ENCODE assay signal across 21 mouse cellular contexts in genomic region chr17:69238810-69239373, GRCm38 (mm10).
DNase-seq lines count a peak whose midpoint lies in the region; ATAC-seq lines count a peak whose summit lies in the region.
"Had no signal": no experiment of that assay in that cellular context is flagged by ENCODE, and none has a peak within 500 bp of the region (broad histone marks: within the 10 kb centered on the region; RNA-seq: fewer than 3 reads in every experiment).

No protein-coding gene starts in this region.

- WGBS in embryonic facial prominence, embryonic 11.5 days = 90% methylated on average over 4 of the region's 4 CpGs
- 93% methylated on average over 4 of the region's 4 CpGs for WGBS in embryonic facial prominence, embryonic 10.5 days
- WGBS in hindbrain, embryonic 16.5 days = 97% methylated on average over 4 of the region's 4 CpGs
- 93% methylated on average over 4 of the region's 4 CpGs for WGBS in hindbrain, embryonic 11.5 days
- 91% methylated on average over 4 of the region's 4 CpGs for WGBS in midbrain, embryonic 11.5 days
- WGBS in midbrain, embryonic 15.5 days = 98% methylated on average over 4 of the region's 4 CpGs
- WGBS in embryonic facial prominence, embryonic 12.5 days = 91% methylated on average over 4 of the region's 4 CpGs

- DNase-seq in embryonic facial prominence, embryonic 11.5 days (ENCODE audit: low spot score) = no peak
- DNase-seq in embryonic facial prominence, embryonic 10.5 days (ENCODE audit: low spot score) = no peak
- DNase-seq in hindbrain, embryonic 11.5 days (ENCODE audit: low spot score) = no peak
- peak; percentile 39 for DNase-seq in midbrain, embryonic 11.5 days (ENCODE audit: low spot score, missing footprints)
- no peak for DNase-seq in urinary bladder, postnatal 36 days (ENCODE audit: low spot score in 2 of 2)
- DNase-seq: adrenal gland, postnatal 10 days; cerebellum, adult 8-10 months; cerebellum, postnatal 36 days; embryo, embryonic 11 days; gastrocnemius, adult 2 months; heart, postnatal 36 days; kidney, adult 9 months; kidney, postnatal 25 days; layer of hippocampus, postnatal 36 days had no signal

- no peak overlapping the region for H3K9ac ChIP-seq in embryonic facial prominence, embryonic 11.5 days (replicated peaks; ENCODE audit: low read length)
- H3K9ac ChIP-seq in hindbrain, embryonic 16.5 days (ENCODE audit: low read depth, low read length) = no peak overlapping the region
- no peak overlapping the region for H3K9ac ChIP-seq in hindbrain, embryonic 11.5 days (ENCODE audit: low read depth, low read length)
- H3K9ac ChIP-seq in midbrain, embryonic 11.5 days (ENCODE audit: low read length) = no peak overlapping the region
- no peak overlapping the region for H3K9ac ChIP-seq in midbrain, embryonic 15.5 days
- no peak overlapping the region for H3K9ac ChIP-seq in embryonic facial prominence, embryonic 12.5 days
- H3K9ac ChIP-seq: limb, embryonic 15.5 days; liver, embryonic 14.5 days had no signal

- H3K4me1 ChIP-seq in embryonic facial prominence, embryonic 11.5 days (ENCODE audit: control insufficient read depth, insufficient read depth, low read length) = no peaks in the 10 kb centered on the region
- H3K4me1 ChIP-seq in embryonic facial prominence, embryonic 10.5 days = no peaks in the 10 kb centered on the region
- H3K4me1 ChIP-seq in hindbrain, embryonic 16.5 days (ENCODE audit: control insufficient read depth, insufficient read depth, low read depth, low read length) = no peaks in the 10 kb centered on the region
- no peaks in the 10 kb centered on the region for H3K4me1 ChIP-seq in hindbrain, embryonic 11.5 days (replicated peaks; ENCODE audit: control insufficient read depth, insufficient read depth, low read length)
- H3K4me1 ChIP-seq in midbrain, embryonic 11.5 days (ENCODE audit: control insufficient read depth, insufficient read depth, low read length) = no peaks in the 10 kb centered on the region
- H3K4me1 ChIP-seq in midbrain, embryonic 15.5 days = no peaks in the 10 kb centered on the region
- no peaks in the 10 kb centered on the region for H3K4me1 ChIP-seq in embryonic facial prominence, embryonic 12.5 days
- H3K4me1 ChIP-seq: limb, embryonic 15.5 days had no signal

- H3K4me2 ChIP-seq in embryonic facial prominence, embryonic 11.5 days (ENCODE audit: low read depth, low read length) = no peak overlapping the region
- H3K4me2 ChIP-seq in hindbrain, embryonic 16.5 days (ENCODE audit: low read length) = no peak overlapping the region
- H3K4me2 ChIP-seq in hindbrain, embryonic 11.5 days (replicated peaks; ENCODE audit: low read depth, low read length) = no peak overlapping the region
- no peak overlapping the region for H3K4me2 ChIP-seq in midbrain, embryonic 11.5 days
- H3K4me2 ChIP-seq in midbrain, embryonic 15.5 days = no peak overlapping the region
- no peak overlapping the region for H3K4me2 ChIP-seq in embryonic facial prominence, embryonic 12.5 days (replicated peaks)
- H3K4me2 ChIP-seq: limb, embryonic 15.5 days had no signal

- no peak overlapping the region for H3K4me3 ChIP-seq in embryonic facial prominence, embryonic 11.5 days (ENCODE audit: low read depth, low read length)
- H3K4me3 ChIP-seq in embryonic facial prominence, embryonic 10.5 days = no peak overlapping the region
- H3K4me3 ChIP-seq in hindbrain, embryonic 16.5 days (ENCODE audit: low read length) = no peak overlapping the region
- H3K4me3 ChIP-seq in hindbrain, embryonic 11.5 days (ENCODE audit: low read depth, low read length) = no peak overlapping the region
- H3K4me3 ChIP-seq in midbrain, embryonic 11.5 days (ENCODE audit: low read depth, low read length) = no peak overlapping the region
- H3K4me3 ChIP-seq in midbrain, embryonic 15.5 days = no peak overlapping the region
- H3K4me3 ChIP-seq in embryonic facial prominence, embryonic 12.5 days = no peak overlapping the region
- H3K4me3 ChIP-seq: gastrocnemius, adult 2 months; limb, embryonic 15.5 days had no signal

- no peaks in the 10 kb centered on the region for H3K27me3 ChIP-seq in embryonic facial prominence, embryonic 11.5 days (ENCODE audit: control insufficient read depth, insufficient read depth, low read length)
- H3K27me3 ChIP-seq in embryonic facial prominence, embryonic 10.5 days (replicated peaks; ENCODE audit: low read depth, poor library complexity, severe bottlenecking) = no peaks in the 10 kb centered on the region
- H3K27me3 ChIP-seq in hindbrain, embryonic 16.5 days (replicated peaks; ENCODE audit: control insufficient read depth, insufficient read depth, low read length) = no peaks in the 10 kb centered on the region
- H3K27me3 ChIP-seq in hindbrain, embryonic 11.5 days (ENCODE audit: control insufficient read depth, insufficient read depth, low read length) = no peaks in the 10 kb centered on the region
- no peaks in the 10 kb centered on the region for H3K27me3 ChIP-seq in midbrain, embryonic 11.5 days (ENCODE audit: control insufficient read depth, insufficient read depth, low read length)
- no peaks in the 10 kb centered on the region for H3K27me3 ChIP-seq in midbrain, embryonic 15.5 days (replicated peaks)
- no peaks in the 10 kb centered on the region for H3K27me3 ChIP-seq in embryonic facial prominence, embryonic 12.5 days
- H3K27me3 ChIP-seq: limb, embryonic 15.5 days had no signal

- no peaks in the 10 kb centered on the region for H3K9me3 ChIP-seq in embryonic facial prominence, embryonic 11.5 days (replicated peaks; ENCODE audit: control insufficient read depth, low read length)
- H3K9me3 ChIP-seq in embryonic facial prominence, embryonic 10.5 days = no peaks in the 10 kb centered on the region
- H3K9me3 ChIP-seq in hindbrain, embryonic 16.5 days (ENCODE audit: control insufficient read depth, low read length) = no peaks in the 10 kb centered on the region
- no peaks in the 10 kb centered on the region for H3K9me3 ChIP-seq in hindbrain, embryonic 11.5 days (ENCODE audit: control insufficient read depth, low read length)
- H3K9me3 ChIP-seq in midbrain, embryonic 11.5 days (ENCODE audit: control insufficient read depth, low read length) = no peaks in the 10 kb centered on the region
- no peaks in the 10 kb centered on the region for H3K9me3 ChIP-seq in midbrain, embryonic 15.5 days
- no peaks in the 10 kb centered on the region for H3K9me3 ChIP-seq in embryonic facial prominence, embryonic 12.5 days
- H3K9me3 ChIP-seq: limb, embryonic 15.5 days had no signal

- H3K36me3 ChIP-seq in embryonic facial prominence, embryonic 11.5 days (replicated peaks; ENCODE audit: control insufficient read depth, insufficient read depth, low read depth, low read length) = no peaks in the 10 kb centered on the region
- H3K36me3 ChIP-seq in embryonic facial prominence, embryonic 10.5 days (replicated peaks) = no peaks in the 10 kb centered on the region; the same call in 1 of the 2 replicates
- H3K36me3 ChIP-seq in hindbrain, embryonic 16.5 days (ENCODE audit: control insufficient read depth, insufficient read depth, low read length) = no peaks in the 10 kb centered on the region
- H3K36me3 ChIP-seq in hindbrain, embryonic 11.5 days (ENCODE audit: control insufficient read depth, insufficient read depth, low read length) = no peaks in the 10 kb centered on the region
- no peaks in the 10 kb centered on the region; the same call in 1 of the 2 replicates for H3K36me3 ChIP-seq in midbrain, embryonic 11.5 days (ENCODE audit: control insufficient read depth, insufficient read depth, low read length)
- no peaks in the 10 kb centered on the region for H3K36me3 ChIP-seq in midbrain, embryonic 15.5 days (replicated peaks)
- H3K36me3 ChIP-seq in embryonic facial prominence, embryonic 12.5 days = peaks cover 16% of the 10 kb centered on the region

- H3K27ac ChIP-seq in embryonic facial prominence, embryonic 11.5 days (replicated peaks; ENCODE audit: low read depth, low read length) = no peak overlapping the region
- no peak overlapping the region for H3K27ac ChIP-seq in embryonic facial prominence, embryonic 10.5 days (replicated peaks)
- H3K27ac ChIP-seq in hindbrain, embryonic 16.5 days (ENCODE audit: low read depth, low read length) = no peak overlapping the region
- no peak overlapping the region for H3K27ac ChIP-seq in hindbrain, embryonic 11.5 days (ENCODE audit: low read depth, low read length)
- H3K27ac ChIP-seq in midbrain, embryonic 11.5 days (ENCODE audit: low read depth, low read length) = no peak overlapping the region
- no peak overlapping the region for H3K27ac ChIP-seq in midbrain, embryonic 15.5 days
- H3K27ac ChIP-seq in embryonic facial prominence, embryonic 12.5 days = no peak overlapping the region
- H3K27ac ChIP-seq: gastrocnemius, adult 2 months; limb, embryonic 15.5 days; liver, embryonic 14.5 days; macrophage had no signal

- peak; percentile 42; the same call in 1 of the 2 replicates for ATAC-seq in embryonic facial prominence, embryonic 11.5 days (replicated peaks; ENCODE audit: insufficient number of reproducible peaks, low FRiP score, low TSS enrichment, low read depth)
- peak; percentile 55; the same call in 1 of the 2 replicates for ATAC-seq in hindbrain, embryonic 16.5 days
- no peak for ATAC-seq in hindbrain, embryonic 11.5 days (ENCODE audit: low FRiP score)
- no peak for ATAC-seq in midbrain, embryonic 11.5 days (ENCODE audit: low FRiP score)
- no peak for ATAC-seq in midbrain, embryonic 15.5 days (replicated peaks)
- ATAC-seq in embryonic facial prominence, embryonic 12.5 days (ENCODE audit: insufficient number of reproducible peaks, insufficient read depth, low FRiP score, low TSS enrichment) = peak; percentile 76
- ATAC-seq: inflammation-experienced regulatory T-cells, adult 6 months had no signal

Comparison
In these comparisons a context has a peak if more than half of its experiments do, and no peak if none do; other contexts are left out.
1. ATAC-seq: peak in embryonic facial prominence, embryonic 11.5 days (single experiment), hindbrain, embryonic 16.5 days (single experiment) and embryonic facial prominence, embryonic 12.5 days (single experiment); none in hindbrain, embryonic 11.5 days (single experiment), midbrain, embryonic 11.5 days (single experiment) and midbrain, embryonic 15.5 days (single experiment).